ENCODE assay signal across 7 mouse cellular contexts in the genomic region with DNA sequence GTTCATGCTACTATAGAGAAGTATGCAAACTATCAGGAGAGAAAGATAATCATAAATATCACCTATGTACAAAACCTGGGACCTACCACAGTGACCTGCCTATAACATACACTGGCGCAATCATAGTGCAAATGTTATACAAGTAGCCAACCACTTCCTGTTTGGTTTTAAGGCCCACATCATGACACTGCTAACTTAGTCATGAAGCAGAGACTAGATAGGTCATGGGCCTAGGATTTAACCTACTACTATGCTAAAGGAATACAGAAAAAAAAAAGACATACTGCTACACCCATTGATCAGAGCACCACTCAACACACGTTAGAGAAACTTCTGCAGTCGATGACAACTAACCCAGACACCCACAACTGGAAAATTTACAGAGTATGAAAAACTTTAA.
"Had no signal": no experiment of that assay in that cellular context is flagged by ENCODE, and none has a peak within 500 bp of the region (broad histone marks: within the 10 kb centered on the region; RNA-seq: fewer than 3 reads in every experiment).

No protein-coding gene starts in this region.

- ATAC-seq: lung, postnatal 0 days had no signal

- DNase-seq: kidney, adult 8-10 months; kidney, postnatal 25 days; lung, adult 2 months; lung, postnatal 36 days; thymus, adult 2 months; thymus, postnatal 4 days had no signal
